Mouse (Mus musculus) A20 (cell line): Measurements from ENCODE around the gene Pigs.

Experiments
- DNase-seq: peaks from one replicate; pipeline ENCODE4 v3.0.0-alpha.2; 2011; ENCODE audit warnings: low read depth, low spot score

Pigs gene

DNA sequence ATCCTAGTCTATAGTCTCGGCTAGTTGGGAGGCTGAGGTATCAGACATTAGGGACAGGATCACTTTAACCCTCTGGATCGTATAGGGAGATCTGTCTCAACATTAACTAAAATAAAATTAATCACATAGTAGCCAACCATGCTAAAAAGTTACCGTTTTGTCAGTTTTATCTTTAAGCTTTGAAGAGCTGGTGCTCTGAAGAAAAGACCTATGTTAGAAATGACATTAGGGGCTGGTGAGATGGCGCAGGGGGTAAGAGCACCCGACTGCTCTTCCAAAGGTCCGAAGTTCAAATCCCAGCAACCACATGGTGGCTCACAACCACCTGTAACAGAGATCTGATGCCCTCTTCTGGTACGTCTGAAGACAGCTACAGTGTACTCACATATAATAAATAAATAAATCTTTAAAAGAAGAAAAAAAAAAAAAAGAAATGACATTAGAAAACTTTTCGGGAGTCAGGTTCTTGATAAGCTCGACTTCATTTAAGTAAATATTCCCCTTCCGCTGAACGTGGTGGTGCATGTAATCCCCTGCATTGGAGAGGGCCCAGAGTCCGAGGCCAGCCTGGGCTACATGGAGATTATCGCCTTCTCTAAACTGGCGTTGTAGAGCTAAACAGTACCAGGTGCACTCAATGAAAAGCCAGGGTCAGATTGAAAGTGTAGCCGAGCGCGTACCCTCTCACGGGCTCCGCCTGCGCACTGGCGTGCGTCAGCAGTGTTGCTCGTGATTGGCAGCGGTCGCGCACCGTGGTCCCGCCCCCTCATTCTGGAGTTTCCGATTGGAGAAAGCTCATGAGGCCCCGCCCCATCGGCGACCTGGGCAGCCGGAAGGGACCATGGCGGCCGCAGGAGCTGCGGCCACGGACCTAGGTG, at the start of gene Pigs:
Gene Pigs, plus strand, starts transcription at position 782 of the 878 bp plus-strand sequence.
- DNase-seq = peak; percentile 98

DNA sequence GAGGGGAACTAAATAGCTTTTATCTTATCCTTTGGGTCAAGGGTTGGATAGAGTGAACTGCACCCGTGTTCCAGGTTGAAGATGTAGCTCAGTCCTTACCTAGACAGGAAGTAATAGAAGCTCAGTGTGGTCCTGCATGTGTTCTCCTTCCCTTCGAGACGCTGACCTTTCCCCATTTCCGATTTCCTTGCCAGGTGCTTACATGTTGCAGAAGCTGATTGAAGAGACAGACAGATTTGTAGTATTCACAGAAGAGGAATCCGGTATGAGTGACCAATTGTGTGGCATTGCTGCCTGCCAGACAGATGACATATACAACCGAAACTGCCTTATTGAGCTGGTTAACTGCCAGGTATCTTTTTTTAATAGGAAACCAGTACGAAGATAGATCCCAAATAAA, 49.4 kb upstream of the Pigs start:
- no peak for DNase-seq

DNA sequence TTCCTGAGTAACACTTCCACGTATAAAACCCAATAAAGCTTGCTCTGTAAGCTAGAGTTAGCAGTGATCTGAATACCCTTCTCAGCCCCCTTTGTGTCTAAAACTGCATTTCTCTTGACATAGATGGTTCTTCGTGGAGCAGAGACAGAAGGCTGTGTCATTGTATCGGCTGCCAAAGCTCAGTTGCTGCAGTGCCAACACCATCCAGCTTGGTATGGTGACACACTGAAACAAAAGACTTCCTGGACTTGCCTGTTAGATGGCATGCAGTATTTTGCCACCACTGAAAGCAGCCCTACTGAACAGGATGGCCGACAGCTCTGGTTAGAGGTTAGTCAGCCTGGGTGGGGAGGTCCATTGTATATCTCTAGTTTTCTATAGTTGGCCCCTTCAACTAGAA, 48.6 kb upstream of the Pigs start:
- no peak for DNase-seq

DNA sequence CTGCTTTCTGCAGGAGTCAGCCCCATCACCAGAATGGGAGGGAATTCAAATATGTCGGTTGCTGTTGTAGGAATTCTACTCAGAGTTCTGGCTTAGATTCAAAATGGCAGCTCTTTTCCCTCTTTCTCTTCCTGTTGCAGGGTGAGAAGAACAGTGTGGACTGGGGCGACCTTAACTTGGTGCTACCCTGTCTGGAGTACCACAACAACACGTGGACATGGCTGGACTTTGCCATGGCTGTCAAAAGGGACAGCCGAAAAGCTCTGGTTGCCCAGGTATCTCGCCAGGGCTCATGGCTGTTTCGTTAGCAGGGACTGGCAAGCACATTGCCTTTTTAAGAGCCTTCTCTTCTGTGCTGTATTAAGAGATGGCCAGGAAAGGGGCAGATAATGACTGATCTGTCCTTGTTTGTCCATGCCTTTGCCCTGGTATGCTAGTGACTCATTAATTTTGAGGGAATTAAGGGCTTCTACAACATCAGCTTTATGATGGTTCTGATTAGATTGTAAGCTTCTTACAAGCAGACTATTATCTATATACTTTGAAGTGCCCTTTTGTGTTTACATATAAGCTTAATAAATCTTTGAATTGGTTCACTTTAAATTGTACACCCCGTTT, 39.0 kb upstream of the Pigs start:
- no peak for DNase-seq

DNA sequence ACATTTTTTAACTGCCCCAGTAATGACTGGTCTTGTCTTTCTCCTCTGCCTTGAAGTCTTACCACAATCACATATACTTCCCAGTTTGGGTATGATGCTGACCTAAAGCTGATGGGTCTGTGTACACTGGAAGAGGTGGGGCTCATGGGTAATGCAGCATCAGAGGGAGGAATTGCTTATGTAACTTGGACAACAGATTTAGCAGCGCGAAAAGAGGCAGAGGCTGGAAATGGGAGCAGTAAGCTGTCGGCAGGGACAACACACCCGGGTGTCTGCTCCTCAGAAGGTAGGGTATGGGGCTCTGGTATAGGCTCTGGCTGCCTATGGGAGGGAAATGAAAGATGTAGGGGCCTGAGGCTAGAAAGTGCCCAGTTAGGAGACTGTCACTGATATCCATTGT, 37.6 kb upstream of the Pigs start, which contains the start of gene BC030499:
Gene BC030499, plus strand, starts transcription at position 188 of the 400 bp plus-strand sequence.
- DNase-seq = no peak

DNA sequence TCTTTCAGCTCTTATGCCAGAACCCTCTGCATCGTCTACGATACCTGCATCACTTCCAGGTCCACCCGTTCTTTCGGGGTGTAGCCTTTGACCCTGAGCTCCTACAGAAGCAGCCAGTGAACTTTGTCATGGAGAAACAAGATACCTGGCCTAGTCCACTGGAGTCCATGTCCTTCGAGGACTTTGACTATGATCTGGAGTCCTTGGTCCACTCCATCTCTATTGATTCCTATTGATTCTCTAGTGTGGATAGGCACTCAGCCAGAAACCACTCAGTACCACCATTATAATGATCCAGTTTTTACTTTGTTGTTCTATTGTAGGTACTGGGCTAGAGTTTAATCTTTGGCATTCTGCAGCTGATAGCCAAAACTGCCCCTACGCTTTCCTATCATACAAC, 33.6 kb upstream of the Pigs start:
- no peak for DNase-seq

DNA sequence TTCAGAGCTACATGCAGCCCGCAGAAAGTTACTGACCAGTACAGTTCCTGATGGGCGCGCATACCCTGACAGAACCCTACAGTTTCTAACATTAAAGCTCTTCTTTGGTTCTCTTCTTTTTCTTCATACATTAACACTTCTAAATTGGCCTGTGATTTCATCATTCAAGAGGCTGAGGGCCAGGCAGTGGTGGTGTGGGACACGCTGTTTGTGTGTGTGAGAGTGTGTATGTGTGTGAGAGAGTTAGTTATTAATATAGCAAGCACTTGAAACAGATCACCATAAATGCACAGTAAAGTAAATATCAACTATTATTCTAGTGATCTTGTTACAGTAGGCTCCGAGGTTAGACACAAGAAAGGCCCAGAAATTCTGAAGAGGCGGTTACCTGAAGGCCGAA, 27.3 kb upstream of the Pigs start:
- DNase-seq = no peak

DNA sequence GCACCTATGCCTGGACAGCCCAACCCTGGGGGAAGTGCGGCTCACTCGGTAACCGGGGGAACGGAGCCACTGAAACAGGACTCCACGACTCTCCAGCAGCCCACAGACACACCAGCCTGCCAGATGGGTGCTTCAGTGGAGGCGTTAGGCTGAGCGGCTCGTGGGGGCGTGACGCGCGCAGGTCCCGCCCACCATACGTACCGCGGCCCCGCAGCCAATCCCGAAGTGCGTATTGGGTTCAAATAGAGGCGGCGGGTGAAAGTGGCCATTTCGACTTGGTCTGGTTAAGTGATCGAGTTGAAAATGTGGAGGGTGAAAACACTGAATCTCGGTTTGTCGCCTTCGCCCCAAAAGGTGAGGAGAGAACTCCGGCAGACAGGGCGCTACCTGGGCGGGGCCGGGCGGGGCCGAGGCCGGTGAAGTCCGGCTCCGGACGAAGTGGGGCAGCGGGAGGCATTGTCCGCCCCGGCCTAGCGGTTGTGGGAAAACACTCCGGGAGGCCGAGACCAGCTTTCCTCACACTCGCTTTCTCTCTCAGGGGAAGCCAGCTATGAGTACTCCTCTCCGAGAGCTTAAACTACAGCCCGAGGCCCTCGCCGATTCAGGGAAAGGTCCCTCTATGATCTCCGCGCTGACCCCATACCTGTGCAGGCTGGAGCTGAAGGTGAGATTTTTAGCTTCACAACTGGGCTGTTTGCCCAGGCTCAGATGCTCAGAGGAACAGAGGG, 26.7 kb upstream of the Pigs start, which contains the start of gene Spag5:
Gene Spag5, plus strand, starts transcription at position 173 of the 728 bp plus-strand sequence.
- peak; percentile 94 for DNase-seq

DNA sequence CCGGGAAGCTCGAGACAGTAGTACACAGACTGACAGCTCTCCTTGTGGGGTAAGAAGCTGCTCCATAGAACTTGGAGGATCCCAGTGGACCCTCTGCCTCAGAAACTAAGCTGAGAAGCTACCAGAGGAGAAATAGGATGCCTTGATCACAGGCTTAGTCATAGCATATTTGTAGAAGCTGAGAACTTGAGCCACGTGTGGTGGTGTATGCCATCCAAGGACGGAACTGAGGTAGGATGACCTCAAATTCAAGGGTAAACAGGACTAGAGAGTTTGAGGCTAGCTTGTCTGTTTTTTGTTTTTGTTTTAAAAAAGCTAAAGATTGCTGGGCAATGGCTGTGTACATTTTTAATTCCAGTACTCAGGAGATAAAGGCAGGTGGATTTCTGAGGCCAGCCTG, 22.9 kb upstream of the Pigs start:
- DNase-seq = no peak

DNA sequence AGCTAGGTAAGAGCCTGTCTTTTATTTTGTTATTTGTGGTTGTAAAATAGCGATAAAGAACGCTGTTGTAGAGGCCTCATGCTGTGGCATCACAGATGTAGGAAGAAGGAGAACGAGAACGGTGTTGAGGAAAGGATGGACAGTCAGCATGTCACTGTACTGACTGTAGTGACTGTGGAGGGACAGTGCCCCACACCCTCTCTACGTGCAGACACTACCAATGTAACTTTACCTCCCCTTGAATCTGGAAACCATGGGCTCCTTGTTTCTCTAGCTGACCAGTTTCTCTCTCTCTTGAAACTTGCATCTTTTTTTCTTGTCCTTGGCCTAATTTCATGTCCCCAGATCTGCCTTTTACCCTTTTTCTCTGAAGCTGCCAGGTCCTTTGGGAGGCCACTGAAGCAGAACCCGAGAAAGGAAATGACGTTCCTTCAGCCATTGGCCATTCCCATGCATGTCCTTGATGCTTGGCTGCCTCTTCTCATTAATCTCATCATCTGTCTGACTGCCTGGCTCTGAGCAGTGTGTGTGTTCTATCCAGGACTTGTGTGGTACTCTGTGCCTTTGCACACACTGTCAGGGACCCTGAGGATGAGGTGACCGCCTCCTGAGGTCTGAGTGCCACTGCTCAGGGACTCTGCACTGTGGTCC, 17.2 kb upstream of the Pigs start:
- no peak for DNase-seq

DNA sequence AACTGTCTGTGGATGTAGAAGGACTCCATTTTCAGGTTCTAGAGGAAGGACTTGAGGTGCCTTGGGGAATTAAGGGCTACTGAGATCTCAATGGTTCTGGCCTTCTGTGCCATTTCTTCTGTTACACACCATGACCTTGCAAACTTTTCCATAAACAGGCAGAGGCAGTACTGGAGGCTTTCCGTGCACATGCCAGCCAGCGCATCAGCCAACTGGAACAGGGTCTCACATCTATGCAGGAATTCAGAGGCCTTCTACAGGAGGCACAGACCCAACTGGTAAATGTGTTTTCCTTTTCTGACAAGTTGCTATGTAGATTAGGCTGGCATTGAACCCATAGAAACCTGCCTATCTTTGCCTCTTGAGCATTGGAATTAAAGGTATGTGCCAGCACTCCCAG, 14.6 kb upstream of the Pigs start:
- no peak for DNase-seq

DNA sequence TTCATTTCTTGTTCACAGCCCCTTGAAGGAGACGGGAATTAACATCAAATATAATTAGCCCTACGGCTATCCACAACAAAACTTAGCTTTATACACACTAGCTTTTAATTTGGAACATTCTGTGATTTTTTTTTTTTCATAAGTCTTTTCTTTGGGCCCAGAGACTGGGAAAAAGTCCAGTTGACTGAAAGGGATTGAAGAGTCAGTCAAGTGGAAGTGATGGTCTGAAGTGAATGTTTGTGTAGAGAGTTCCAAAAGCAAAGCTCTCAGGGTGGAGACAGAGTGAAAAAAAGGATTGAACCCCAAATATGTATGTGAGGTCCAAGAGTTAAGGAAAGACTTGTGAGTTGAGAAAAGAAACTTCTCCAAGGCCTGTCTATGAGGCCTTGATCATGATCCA, 9.8 kb upstream of the Pigs start:
- no peak for DNase-seq

DNA sequence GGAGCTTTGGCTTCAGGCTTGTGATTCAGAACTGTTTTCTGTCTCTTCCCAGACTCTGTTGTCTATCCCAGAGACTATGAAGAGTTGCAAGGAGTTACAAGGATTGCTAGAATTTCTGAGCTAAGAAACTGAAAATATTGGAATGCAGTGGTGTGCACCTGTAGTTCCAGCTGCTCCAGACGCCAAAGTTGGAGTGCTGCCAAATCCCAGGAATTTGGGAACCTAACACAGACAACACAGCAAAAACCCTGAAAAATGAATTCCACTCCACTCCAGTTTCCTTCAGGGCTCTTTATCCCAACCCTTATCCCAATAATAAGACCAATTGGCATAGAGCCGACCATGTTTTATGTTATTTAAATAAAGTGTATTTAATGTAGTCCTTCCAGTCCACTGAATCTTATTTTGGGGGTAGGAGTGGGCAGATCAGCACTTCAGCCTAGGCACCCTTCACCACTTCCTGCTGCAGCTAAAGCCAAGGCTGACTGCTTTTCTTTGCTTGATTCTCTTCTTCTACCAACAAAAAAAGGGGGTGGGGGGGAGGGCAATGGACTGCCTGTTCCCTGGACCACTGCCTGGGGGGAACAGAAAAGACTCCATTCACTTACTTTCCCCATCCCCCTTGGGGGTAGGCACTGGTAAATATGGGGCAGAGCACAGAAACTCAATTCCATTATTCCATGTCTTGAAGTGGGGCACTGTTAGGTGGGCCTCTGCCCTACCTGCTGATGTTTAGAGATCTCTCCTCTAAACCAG, 6.0 kb upstream of the Pigs start:
- DNase-seq = no peak

DNA sequence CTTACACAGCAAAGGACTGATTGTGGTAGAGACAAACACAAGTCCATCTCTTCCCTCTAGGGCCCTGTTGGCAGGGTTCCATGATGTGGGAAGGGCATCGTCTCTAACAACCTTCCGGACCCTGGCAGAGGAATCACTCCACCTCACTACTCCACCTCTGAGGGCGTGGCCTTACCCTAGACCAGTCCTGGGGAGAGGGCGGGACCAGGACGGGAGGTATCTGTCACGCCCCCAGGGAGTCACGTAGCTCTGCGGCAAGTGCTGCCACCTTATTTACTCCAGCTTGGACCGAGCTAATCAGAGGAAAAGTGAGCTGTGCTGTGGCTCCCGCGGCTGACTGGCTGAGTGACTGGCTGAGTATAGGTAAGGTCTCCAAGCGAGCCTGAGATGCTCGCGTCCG, 5.4 kb upstream of the Pigs start, which contains the start of gene Aldoc:
Gene Aldoc, plus strand, starts transcription at position 109 of the 400 bp plus-strand sequence.
- peak; percentile 96 for DNase-seq

DNA sequence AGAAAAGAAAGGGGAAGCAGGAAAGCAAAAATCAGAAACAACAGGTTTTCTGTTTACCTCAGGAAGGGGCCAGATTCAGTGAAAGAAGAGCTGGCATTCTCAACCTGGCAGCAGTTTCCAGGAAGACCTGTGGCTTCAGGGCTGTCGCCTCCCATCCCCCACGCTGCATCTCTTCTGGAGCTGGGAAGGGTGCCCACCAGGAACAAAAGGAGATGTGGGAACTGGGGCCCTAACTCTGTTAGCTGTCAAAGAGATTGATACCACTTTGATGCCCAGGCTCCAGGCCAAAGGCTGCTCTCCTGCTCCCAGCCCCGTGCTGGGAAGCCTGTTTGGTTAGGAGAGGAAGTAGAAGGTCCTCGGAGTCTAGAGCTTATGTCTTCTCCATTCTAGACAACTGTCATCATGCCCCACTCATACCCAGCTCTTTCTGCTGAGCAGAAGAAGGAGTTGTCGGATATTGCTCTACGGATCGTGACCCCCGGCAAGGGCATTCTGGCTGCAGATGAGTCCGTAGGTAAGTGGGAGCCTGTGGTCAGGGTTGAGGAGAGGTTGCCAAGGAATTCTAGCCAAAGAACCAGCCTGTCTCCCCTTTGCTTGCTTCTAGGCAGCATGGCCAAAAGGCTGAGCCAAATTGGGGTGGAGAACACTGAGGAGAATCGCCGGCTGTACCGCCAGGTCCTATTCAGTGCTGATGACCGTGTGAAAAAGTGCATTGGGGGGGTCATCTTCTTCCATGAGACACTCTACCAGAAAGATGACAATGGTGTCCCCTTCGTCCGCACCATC, 4.0 kb upstream of the Pigs start:
- no peak for DNase-seq

DNA sequence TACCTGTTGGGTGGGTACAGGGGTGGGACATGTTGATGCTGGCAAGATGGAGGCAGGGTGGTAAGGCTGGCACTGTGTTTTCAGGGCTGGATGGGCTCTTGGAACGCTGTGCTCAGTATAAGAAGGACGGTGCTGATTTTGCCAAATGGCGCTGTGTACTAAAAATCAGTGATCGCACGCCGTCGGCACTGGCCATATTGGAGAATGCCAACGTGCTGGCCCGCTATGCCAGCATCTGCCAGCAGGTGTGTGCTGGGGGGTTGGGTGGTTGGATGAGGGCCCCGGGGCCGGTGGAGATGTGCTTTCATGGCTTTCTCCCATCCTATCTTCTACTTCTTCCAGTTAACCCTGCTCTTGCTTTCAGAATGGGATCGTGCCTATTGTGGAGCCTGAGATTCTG, 3.2 kb upstream of the Pigs start:
- no peak for DNase-seq

DNA sequence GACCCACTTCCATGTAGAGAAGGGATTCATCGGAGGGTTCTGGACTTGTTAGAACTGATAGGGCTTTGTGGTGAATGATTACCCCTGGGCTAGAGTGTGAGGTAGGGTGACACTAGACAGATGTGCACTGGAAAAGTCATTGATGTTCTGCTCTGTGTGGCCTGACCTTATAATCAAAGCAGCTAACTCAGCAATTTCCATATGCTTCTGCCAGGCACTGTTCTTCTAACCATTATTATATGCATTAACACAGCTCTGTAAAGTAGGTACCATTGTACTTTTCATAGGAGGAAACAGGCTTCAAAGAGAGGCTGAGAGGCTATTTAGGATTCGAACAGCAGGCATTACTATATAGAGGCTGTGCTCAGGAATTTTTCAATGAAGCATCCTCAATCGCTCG, 1.0 kb upstream of the Pigs start:
- DNase-seq = no peak

DNA sequence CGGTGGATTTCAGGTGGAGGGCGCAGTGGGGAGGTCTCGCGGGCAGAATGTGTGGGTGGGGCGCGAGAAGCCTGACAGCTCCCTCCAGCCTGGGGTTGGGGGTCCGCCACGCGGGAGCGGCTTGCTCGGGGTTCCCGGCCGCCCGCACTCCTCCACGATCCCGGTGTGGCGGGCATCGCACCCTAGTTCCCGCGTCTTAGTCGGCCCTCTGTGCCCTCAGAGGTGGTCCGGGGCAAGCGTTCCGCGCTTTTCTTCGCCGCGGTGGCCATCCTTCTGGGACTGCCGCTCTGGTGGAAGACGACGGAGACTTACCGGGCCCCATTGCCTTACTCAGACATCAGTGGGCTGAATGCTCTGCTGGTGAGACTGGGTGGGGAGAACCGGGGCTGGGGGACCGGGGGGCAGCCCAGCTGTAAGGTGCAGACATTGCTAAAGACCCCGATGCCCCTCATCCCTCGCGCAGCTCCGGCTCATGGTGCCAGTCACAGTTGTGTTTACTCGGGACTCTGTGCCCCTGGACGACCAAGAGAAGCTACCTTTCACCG, 369 bp downstream of the Pigs start:
- DNase-seq = no peak

DNA sequence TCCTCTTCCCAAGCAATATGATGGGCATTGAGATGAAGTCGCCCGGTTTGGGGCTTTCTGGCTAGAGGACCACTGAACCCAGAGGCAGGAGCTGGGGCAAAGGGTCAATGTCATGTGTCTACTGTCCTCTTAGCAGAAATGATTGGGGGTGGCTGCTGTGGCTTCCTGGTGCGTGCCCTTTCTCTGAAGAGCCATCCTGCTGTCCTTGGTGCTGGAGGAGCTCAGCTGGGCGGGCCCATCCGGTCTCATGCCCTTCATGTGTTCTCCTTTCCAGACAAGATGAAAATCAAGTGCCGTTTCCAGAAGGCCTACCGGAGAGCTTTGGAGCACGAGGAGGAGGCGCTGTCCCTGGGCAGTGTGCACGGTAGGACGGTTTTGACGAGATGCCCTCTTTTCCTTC, 4.5 kb downstream of the Pigs start:
- no peak for DNase-seq

DNA sequence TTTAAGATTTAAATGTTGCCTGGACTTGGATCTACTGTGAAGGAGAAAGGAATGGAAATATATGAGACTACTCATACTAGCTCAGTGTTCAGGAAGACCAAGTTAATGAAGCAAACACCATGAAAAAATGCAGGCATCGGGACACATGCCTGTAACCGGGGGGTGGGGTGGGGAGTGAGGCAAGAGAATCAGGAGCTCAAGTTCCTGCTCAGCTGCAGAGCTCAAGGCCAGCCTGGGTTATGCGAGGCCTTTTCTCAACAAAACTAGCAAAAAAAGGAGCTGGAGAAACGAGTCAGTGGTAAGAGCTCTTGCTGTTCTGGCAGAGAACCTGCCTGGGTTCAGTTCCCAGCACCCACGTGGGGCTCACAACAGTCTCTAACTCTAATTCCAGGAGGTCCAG, 5.8 kb downstream of the Pigs start:
- DNase-seq = no peak
